Comparison of ENCODE assay signal across 8 mouse cellular contexts in genomic region chr10:13060821-13061671, GRCm38 (mm10). TPM values are rescaled to one million over a fixed set of nuclear protein-coding genes. Genes with fewer than 3 reads are reported as not detected.
DNase-seq lines count a peak whose midpoint lies in the region; ATAC-seq and TF ChIP-seq lines count a peak whose summit lies in the region.

No protein-coding gene starts in this region.

- DNase-seq in kidney, adult 2 months = no peak
- peak; percentile 27 for DNase-seq in embryo, embryonic 10.5 days (ENCODE audit: low spot score)
- DNase-seq in midbrain, postnatal 0 days (ENCODE audit: low spot score) = no peak
- no peak for DNase-seq in gastrocnemius, adult 2 months
- no peak for DNase-seq in cerebellum, adult 9-11 months
- no peak for DNase-seq in lung, adult 18-20 months

- H3K27me3 ChIP-seq in kidney, embryonic 16.5 days (ENCODE audit: insufficient read depth, low read length) = peaks cover 16% of the 10 kb centered on the region
- no peaks in the 10 kb centered on the region for H3K27me3 ChIP-seq in kidney, adult 2 months (replicated peaks; ENCODE audit: control insufficient read depth, insufficient read depth, low read length)
- peaks cover 25% of the 10 kb centered on the region for H3K27me3 ChIP-seq in hindbrain, embryonic 15.5 days
- H3K27me3 ChIP-seq in midbrain, postnatal 0 days (ENCODE audit: insufficient read depth, low read length) = peaks cover 9% of the 10 kb centered on the region

- H3K4me3 ChIP-seq in kidney, embryonic 16.5 days (ENCODE audit: low read length) = peak overlapping the region; percentile 35
- no peak overlapping the region for H3K4me3 ChIP-seq in kidney, adult 2 months (ENCODE audit: insufficient read depth, low read depth, low read length)
- H3K4me3 ChIP-seq in hindbrain, embryonic 15.5 days = peak overlapping the region; percentile 50
- peak overlapping the region; percentile 42 for H3K4me3 ChIP-seq in midbrain, postnatal 0 days (ENCODE audit: low read depth, low read length)
- H3K4me3 ChIP-seq in gastrocnemius, adult 2 months = no peak overlapping the region

- 13% methylated on average over 46 of the region's 46 CpGs for WGBS in kidney, embryonic 16.5 days
- 24% methylated on average over 46 of the region's 46 CpGs for WGBS in kidney, adult 2 months
- 10% methylated on average over 46 of the region's 46 CpGs for WGBS in hindbrain, embryonic 15.5 days
- 6% methylated on average over 46 of the region's 46 CpGs for WGBS in midbrain, postnatal 0 days

- peaks cover 18% of the 10 kb centered on the region for H3K4me1 ChIP-seq in kidney, embryonic 16.5 days (ENCODE audit: insufficient read depth, low read length)
- no peaks in the 10 kb centered on the region for H3K4me1 ChIP-seq in kidney, adult 2 months (ENCODE audit: control insufficient read depth, insufficient read depth, low read length)
- H3K4me1 ChIP-seq in hindbrain, embryonic 15.5 days (replicated peaks) = peaks cover 13% of the 10 kb centered on the region
- peaks cover 9% of the 10 kb centered on the region; the same call in 1 of the 2 replicates for H3K4me1 ChIP-seq in midbrain, postnatal 0 days (ENCODE audit: insufficient read depth, low read length)

- H3K36me3 ChIP-seq in kidney, embryonic 16.5 days (ENCODE audit: insufficient read depth, low read length) = no peaks in the 10 kb centered on the region
- H3K36me3 ChIP-seq in kidney, adult 2 months (ENCODE audit: control insufficient read depth, insufficient read depth, low read length) = no peaks in the 10 kb centered on the region
- H3K36me3 ChIP-seq in hindbrain, embryonic 15.5 days = no peaks in the 10 kb centered on the region
- no peaks in the 10 kb centered on the region for H3K36me3 ChIP-seq in midbrain, postnatal 0 days (ENCODE audit: insufficient read depth, low read length)

- no peak for TF ChIP-seq POLR2A in kidney, adult 2 months (IDR thresholded peaks at IDR 0.05; ENCODE audit: low read depth, low read length)

- H3K27ac ChIP-seq in kidney, embryonic 16.5 days (ENCODE audit: low read length) = no peak overlapping the region
- H3K27ac ChIP-seq in kidney, adult 2 months (ENCODE audit: insufficient read depth, low read depth, low read length) = no peak overlapping the region
- H3K27ac ChIP-seq in hindbrain, embryonic 15.5 days (replicated peaks) = no peak overlapping the region
- H3K27ac ChIP-seq in midbrain, postnatal 0 days (ENCODE audit: low read depth, low read length) = no peak overlapping the region
- H3K27ac ChIP-seq in gastrocnemius, adult 2 months = no peak overlapping the region

- peak overlapping the region; percentile 65 for H3K4me2 ChIP-seq in kidney, embryonic 16.5 days (replicated peaks; ENCODE audit: low read depth, low read length)
- peak overlapping the region; percentile 95 for H3K4me2 ChIP-seq in hindbrain, embryonic 15.5 days
- H3K4me2 ChIP-seq in midbrain, postnatal 0 days (ENCODE audit: low read depth, low read length, poor library complexity, severe bottlenecking) = peak overlapping the region; percentile 85

- peak; percentile 37 for ATAC-seq in kidney, embryonic 16.5 days (ENCODE audit: low FRiP score, low TSS enrichment)
- ATAC-seq in hindbrain, embryonic 15.5 days (ENCODE audit: low FRiP score, low read depth) = peak; percentile 82
- ATAC-seq in midbrain, postnatal 0 days (ENCODE audit: low FRiP score) = peak; percentile 69

- peak overlapping the region; percentile 46 for H3K9ac ChIP-seq in kidney, embryonic 16.5 days (replicated peaks; ENCODE audit: low read length)
- peak overlapping the region; percentile 45 for H3K9ac ChIP-seq in hindbrain, embryonic 15.5 days
- peak overlapping the region; percentile 39; the same call in 1 of the 2 replicates for H3K9ac ChIP-seq in midbrain, postnatal 0 days (replicated peaks; ENCODE audit: low read length, poor library complexity, severe bottlenecking)

- intact Hi-C loops in gastrocnemius, adult 2 months (cut with DNase I) = no loop called here

- H3K9me3 ChIP-seq in kidney, embryonic 16.5 days (ENCODE audit: low read length) = no peaks in the 10 kb centered on the region
- no peaks in the 10 kb centered on the region for H3K9me3 ChIP-seq in hindbrain, embryonic 15.5 days
- H3K9me3 ChIP-seq in midbrain, postnatal 0 days (ENCODE audit: low read length) = no peaks in the 10 kb centered on the region

- no peak for TF ChIP-seq CTCF in kidney, adult 2 months (conservative IDR thresholded peaks at IDR 0.05; ENCODE audit: insufficient read depth, insufficient read length, low read depth, low read length)
- no peak for TF ChIP-seq CTCF in midbrain, postnatal 0 days (IDR thresholded peaks at IDR 0.05)
- no peak for TF ChIP-seq CTCF in gastrocnemius, adult 2 months (IDR thresholded peaks at IDR 0.05)

RNA-seq across cellular contexts. Expression of gene Plagl1, which starts 0.7 kb away (rescaled TPM):
- polyA plus RNA-seq in kidney, embryonic 16.5 days (2015; fragmentation: Nextera tagmentation; extraction: Ambion mirVana) = 83.8 and 93.0 TPM in 2 replicates
- polyA plus RNA-seq in kidney, adult 2 months (2012; rRNA removed) = 11.6 and 12.7 TPM in 2 replicates
- 30.8 and 34.1 TPM in 2 replicates for polyA plus RNA-seq in hindbrain, embryonic 15.5 days (2015; fragmentation: Nextera tagmentation; extraction: Ambion mirVana)
- total RNA-seq in midbrain, postnatal 0 days (2014; rRNA removed) = 39.0 and 122 TPM in 2 replicates
- 16.1 and 20.1 TPM in 2 replicates for polyA plus RNA-seq in midbrain, postnatal 0 days (2015; fragmentation: Nextera tagmentation; extraction: Ambion mirVana)
- 1 to 10 TPM; 1.0 to 1.5 TPM for total RNA-seq in gastrocnemius, adult 2 months (2021)

RNA-seq across cellular contexts. Expression of gene Sf3b5, which starts 55.9 kb away (rescaled TPM):
- polyA plus RNA-seq in kidney, embryonic 16.5 days (2015; fragmentation: Nextera tagmentation; extraction: Ambion mirVana) = 35.1 and 38.0 TPM in 2 replicates
- 26.0 and 32.2 TPM in 2 replicates for polyA plus RNA-seq in kidney, adult 2 months (2012; rRNA removed)
- 23.6 and 24.3 TPM in 2 replicates for polyA plus RNA-seq in hindbrain, embryonic 15.5 days (2015; fragmentation: Nextera tagmentation; extraction: Ambion mirVana)
- total RNA-seq in midbrain, postnatal 0 days (2014; rRNA removed) = 18.4 and 24.8 TPM in 2 replicates
- 24.2 and 24.8 TPM in 2 replicates for polyA plus RNA-seq in midbrain, postnatal 0 days (2015; fragmentation: Nextera tagmentation; extraction: Ambion mirVana)
- 1 to 10 TPM; 5.0 to 5.3 TPM for total RNA-seq in gastrocnemius, adult 2 months (2021)

Comparison
In these comparisons a context has a peak if more than half of its experiments do, and no peak if none do; other contexts are left out.
1. H3K4me3 ChIP-seq: peak in kidney, embryonic 16.5 days (single experiment), hindbrain, embryonic 15.5 days (single experiment) and midbrain, postnatal 0 days (single experiment); none in kidney, adult 2 months (single experiment) and gastrocnemius, adult 2 months (single experiment).
2. Peak in every context shown above with its lines, with median percentiles within 50 percentile points of each other: ATAC-seq, H3K4me2 ChIP-seq and H3K9ac ChIP-seq.